Mouse (Mus musculus) ES-Bruce4 (cell line): Measurements from ENCODE around the gene Pld1.

Experiments used
- CTCF ChIP-seq: IDR thresholded peaks from one replicate; pipeline ENCODE4 v1.8.1; 2011; ENCODE audit warnings: low read depth, low read length
- POLR2A ChIP-seq: IDR thresholded peaks from one replicate; pipeline ENCODE4 v1.8.1; 2011; ENCODE audit warnings: low read length; ENCODE audit not compliant: insufficient read depth

- TF ChIP-seq POLR2A (no peak), CTCF (no peak)
Measured at GRCm38 (mm10) chr3:28091296-28091695, 152.8 kb downstream of the Pld1 start.
